Mouse (Mus musculus) lung, postnatal 0 days (tissue): ENCODE data around the gene Slc50a1.

ENCODE experiments used
- CTCF ChIP-seq: IDR thresholded peaks from 2 replicates; pipeline ENCODE4 v1.5.1; 2016; ENCODE audit warnings: antibody characterized with exemption, mild to moderate bottlenecking
- EP300 ChIP-seq: IDR thresholded peaks from 2 replicates; pipeline ENCODE4 v1.6.1; 2016; ENCODE audit warnings: antibody characterized with exemption, mild to moderate bottlenecking, control low read depth

DNA sequence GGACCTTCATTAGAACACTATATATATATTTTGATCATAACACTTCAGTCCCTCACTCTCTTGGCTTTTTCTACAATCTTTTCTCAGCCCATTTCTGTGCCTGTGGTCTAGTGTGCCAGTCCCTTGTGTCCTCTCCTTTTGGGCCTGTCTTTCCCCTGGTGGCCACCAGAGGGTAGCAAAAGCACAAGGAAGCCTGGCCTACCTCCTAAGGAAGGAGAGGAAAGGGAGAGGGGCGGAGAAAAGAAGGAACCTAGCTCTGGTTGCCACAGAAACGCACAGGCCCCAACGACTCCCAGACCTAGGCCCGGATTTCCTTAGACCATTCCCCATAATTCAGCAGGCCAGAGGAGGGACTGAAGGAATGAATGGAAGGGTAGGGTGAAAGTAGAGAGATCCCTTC lies 46.5 kb upstream of the Slc50a1 start:
- TF ChIP-seq CTCF (peak; percentile 97), EP300 (no peak)
